Mouse (Mus musculus): ENCODE data around the gene Crlf2.

Gene Crlf2

DNA sequence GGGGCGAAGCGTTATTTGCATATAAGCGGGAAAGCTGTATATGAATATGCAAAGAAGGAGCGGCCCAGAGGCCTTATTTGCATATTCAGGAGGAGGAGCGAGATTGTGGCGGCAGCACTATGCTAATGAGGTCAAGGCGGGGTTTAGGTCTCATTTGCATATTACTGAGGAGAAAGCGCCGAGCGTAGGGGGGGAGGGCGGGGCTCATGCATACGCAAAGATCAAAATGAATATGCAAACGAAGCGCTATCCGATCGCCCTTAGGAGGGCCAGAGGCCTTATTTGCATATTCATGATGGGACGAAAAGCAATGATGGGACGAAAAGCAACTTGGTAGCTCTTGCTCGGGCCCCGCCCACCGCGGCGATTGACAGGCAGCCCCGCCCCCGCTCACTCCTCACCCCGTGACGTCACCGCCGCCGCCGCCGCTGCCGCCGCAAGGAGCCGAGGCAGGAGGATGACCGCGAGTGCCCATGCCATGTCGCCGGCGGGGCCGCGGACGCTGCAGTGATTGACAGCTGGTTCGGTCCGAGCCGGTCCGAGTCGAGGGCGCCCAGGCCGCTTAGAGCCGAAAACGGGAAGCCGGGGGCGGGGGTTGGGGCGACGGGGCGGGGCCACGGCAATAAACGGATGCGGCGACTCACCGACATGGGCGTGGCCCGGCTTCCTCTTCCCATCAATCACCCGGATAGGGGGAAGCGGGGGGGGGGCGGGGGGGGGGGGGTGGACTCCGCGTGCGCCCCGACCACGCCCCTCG lies at the start of gene Crlf2:
Crlf2 (minus strand) TSS at position 590 of the 757 bp plus-strand sequence.
- peak; percentile 89 to 95 for DNase-seq (ENCODE audit: low spot score in 2 of 2)

DNA sequence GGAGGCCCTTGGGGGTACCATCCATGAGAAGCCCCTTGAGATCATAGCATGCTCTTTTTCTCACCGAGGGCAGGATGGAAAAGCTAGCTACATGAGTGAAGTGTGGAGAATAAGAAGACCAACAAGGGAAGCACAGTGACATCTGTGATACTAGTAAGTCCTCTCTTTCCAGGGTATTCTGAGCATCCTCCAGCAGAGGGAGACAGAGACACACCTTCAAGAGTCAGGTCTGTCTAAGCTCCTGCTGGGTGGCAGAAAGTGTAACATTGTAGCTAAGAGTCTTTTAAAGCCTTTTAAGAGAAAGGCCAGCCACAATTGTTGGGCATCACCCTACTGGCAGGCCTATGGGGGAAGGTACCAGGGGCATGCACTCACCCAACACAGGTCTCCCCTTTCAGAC lies 43.8 kb upstream of the Crlf2 start:
- DNase-seq (ENCODE audit: low spot score in 2 of 2): no peak

DNA sequence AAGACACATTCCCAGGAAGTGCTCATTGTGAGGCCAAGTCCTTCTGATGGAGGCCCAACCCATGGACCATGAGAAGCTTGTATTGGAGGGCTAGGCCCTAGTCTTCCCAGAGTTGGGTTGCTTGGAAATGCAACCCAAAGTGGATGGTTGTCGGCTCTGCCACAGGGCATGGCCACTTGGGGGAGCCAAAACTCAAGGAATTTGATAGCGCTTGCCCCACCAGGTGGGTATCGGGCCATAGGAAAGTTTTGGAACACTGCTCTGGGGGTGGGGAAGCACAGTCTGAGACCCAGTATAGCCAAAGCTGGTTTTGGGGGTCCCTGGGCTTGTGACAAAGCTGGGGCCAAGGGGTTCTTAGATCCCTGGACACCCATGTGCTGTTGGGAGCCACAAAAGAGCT lies 42.3 kb upstream of the Crlf2 start:
- DNase-seq (ENCODE audit: low spot score in 2 of 2): no peak

DNA sequence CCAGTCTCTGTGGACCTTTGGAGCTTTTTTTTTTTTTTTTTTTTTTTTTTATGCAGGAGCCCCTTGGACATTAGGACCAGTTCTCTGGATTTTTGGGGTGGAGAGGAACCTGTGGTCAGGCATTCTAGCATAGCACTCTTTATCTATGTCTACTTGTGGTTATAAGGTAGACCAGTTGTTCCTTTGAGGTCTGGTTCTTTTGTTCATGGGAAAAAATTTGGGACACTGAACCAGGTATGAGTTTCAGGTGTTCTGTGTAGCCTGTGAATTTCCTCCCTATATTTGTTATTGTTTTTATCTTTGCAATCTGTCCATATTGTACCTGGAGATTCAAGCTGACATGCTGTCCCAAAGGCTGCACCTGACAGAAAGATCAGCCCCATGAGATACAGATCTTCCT lies 40.1 kb upstream of the Crlf2 start:
- no peak for DNase-seq (ENCODE audit: low spot score in 2 of 2)

DNA sequence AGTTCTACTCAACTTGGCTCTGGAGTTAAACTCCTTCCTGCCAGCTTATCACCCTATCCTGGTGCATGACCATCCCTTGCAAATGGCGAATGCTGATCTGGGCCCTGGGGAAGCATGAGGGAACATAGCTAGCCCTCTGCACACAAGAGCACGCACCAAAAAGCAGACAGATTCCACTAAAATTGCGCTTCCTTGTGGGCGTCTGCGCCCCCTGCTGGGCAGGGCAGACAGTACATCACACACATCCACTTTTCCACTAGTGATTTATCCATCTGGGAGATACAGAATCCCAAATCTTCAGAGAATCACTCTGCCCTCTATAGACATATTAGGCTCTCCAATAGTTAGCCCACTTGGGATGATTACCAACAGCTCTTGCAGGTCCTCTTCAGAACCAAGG lies 37.9 kb upstream of the Crlf2 start:
- DNase-seq (ENCODE audit: low spot score in 2 of 2): no peak

DNA sequence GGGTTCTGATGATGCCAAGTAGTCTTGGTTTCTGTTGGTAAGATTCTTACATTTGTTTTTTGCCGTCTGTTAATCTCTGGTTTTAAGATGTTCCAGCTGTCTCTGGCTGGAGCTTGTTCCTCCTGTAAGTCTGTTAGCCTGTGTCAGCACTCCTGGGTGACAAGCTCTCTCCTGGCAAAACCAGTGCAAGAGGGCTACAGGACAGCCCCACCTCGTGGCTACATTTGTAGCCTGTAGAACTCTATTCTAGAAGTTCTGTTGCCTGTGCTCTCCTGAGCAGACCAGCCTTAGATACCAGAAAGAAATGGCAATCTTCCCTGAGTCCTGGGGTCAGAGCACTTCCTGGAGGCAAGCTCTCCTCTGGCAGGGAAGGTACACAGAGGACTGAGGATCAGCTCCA lies 4.0 kb upstream of the Crlf2 start:
- DNase-seq (ENCODE audit: low spot score in 2 of 2): no peak

DNA sequence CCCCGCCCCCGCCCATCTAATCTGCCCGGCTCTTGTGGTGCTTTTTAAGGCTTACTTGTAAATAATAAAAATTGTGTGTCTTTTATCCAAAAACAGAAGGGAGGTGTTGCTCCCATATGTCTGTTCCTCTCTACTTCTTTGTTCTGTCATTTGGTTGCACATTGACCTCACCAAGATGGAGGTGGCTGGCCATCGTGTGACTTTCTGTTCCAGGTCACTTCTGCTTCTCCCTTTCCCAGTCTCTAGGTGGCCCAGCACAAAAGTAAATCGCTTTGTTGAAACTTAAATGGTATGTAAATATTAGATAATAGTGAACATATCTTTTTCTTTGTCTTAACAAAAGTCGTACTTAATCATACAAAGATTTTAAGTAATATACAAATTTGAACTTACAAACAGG lies 398 bp upstream of the Crlf2 start:
- DNase-seq (ENCODE audit: low spot score in 2 of 2): no peak

DNA sequence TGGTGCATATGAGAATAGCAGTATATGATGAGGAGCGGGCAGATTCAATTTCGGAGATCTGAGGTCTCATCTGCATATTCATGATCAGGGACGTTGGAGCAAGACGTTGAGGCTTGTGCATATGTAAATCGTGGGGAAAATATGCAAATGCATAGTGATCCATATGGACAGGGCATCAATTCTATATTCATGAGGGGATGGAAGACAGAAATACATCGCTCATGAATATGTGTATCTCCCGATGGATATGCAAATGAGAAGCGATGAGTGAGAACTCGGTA lies 730 bp downstream of the Crlf2 start:
- no peak for DNase-seq (ENCODE audit: low spot score in 2 of 2)

DNA sequence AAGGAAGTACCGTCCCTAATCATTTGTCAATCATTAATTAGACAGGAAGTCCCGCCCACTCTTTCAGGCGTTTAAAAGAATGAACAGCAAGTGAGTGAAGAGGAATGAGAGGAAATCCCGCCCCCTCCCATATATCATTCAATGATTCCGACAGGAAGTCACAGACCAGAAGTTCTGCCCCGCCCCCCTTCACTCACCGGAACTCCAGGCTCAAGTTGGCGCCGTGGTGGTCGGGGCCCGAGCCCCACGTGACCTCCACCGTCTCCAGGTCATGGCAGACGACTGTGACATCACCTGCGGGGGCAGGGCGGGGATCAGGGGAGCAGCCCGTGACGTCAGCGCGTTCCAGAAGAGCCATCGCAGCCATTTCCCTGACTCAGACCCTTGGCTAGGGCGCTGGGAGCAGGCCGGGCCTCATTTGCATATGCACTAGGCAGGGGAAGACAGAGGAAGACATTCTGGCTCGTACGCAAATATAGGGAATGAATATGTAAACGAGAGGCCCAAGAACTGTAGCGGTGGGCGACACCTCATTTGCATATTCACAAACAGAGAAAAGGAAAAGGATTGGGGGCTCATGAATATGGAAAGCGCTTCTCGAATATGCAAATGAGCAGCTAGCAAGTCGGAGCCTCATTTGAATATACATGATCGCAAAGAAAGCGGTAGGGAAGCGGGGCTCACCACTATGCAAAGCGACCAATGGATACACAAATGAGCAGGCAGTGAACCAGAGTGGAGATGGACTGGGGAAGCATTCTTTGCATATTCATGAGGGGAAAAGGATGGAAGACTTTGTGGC lies 1.3 kb downstream of the Crlf2 start:
- peak; percentile 96 to 97 for DNase-seq (ENCODE audit: low spot score in 2 of 2)

DNA sequence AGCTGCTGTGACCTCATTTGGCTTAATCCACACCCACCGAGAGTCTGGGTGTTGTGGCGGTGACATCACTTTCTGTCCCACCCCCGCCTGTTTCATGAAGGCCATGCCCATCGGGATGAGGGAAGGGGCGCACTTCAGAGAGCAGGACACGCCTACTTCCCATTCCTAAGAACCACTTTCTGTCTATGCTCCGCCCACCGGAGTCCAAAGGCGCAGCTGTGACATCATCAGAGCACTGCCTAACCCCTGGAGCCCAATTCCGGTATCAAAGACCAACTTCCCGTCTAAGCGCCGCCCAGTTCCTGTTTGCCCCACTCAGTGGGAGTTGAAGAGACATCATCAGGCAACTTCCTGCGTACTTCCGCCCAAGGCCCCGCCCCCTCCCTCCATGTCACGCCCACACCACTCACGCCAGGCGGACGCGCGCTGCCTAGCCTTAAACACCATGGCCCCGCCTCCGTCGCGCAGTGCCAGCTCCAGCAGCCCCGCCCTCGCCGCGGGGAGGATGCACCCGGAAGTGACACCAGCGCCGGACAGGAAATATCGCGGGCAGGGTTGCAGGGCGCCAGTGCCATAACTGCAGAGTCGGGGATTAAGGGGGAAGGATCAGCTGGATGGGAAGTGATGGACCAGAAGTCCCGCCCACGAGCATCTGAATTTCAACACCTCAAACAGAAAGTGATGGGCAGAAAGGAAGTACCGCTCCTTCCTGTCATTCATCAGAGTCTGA lies 2.0 kb downstream of the Crlf2 start:
- peak; percentile 89 to 90 for DNase-seq (ENCODE audit: low spot score in 2 of 2)

DNA sequence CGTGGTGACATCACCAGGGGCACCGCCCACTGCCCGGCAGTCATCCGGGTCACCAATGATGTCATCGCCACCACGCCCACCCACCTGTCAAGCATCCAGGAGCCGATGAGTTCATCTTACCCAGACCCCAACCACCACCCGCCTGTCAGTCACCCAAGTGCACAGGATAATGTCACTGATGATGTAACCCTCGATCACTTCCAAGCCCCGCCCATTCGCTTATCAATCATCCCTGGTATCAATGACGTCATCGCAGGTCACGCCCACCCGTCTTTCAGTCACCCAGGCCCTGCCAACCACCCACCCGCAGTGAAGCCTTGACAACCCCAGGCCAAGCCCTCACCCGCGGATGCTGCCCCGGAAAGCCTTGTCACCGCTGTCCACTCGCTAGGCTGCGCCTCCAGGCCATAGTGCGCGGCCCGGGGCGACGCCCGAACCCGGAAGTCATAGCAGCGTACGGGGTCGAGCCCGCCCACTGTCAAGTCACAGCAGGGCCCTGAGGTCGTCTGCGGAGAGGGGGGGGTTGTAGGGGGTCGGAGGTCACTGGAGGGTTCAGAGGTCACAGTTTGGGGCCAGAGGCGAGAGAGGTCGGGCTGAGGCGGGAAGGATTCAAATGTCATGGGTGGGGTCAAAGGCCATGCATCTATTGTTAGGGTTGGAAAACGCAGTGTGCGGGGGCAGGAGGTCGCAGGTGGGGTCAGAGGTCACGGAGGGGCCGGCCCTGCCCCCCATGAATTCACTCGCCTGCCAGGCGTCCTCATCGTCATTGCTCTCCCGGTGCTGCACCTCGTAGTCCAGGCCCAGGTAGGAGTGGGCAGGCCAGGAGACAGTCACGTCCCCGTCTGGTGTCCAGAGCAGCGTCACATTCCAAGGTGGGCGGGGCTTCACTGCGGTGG lies 2.9 kb downstream of the Crlf2 start:
- peak in 1 of 2 experiments; percentile 10 for DNase-seq (ENCODE audit: low spot score in 2 of 2)

DNA sequence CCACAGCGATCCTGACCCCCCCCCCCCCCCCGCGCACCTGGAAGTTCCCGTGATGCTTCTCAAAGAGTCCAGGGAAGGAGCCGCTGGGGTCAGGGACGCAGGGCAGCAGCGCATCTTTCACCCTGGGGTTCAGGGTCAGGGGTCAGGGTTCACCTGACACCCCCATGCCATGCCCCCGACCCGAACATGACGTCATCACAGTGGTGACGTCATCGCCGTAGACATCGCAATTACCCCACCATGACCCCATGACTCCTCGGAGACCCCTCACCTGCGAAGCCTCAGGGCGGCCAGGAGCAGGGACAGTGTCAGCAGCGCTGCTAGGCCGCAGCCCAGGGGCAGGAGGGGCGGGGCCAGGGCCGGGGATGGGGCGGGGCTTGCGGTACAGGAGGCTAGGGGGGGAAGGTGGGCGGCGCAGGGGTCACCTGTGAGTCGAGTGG lies 3.5 kb downstream of the Crlf2 start:
- DNase-seq (ENCODE audit: low spot score in 2 of 2): no peak

DNA sequence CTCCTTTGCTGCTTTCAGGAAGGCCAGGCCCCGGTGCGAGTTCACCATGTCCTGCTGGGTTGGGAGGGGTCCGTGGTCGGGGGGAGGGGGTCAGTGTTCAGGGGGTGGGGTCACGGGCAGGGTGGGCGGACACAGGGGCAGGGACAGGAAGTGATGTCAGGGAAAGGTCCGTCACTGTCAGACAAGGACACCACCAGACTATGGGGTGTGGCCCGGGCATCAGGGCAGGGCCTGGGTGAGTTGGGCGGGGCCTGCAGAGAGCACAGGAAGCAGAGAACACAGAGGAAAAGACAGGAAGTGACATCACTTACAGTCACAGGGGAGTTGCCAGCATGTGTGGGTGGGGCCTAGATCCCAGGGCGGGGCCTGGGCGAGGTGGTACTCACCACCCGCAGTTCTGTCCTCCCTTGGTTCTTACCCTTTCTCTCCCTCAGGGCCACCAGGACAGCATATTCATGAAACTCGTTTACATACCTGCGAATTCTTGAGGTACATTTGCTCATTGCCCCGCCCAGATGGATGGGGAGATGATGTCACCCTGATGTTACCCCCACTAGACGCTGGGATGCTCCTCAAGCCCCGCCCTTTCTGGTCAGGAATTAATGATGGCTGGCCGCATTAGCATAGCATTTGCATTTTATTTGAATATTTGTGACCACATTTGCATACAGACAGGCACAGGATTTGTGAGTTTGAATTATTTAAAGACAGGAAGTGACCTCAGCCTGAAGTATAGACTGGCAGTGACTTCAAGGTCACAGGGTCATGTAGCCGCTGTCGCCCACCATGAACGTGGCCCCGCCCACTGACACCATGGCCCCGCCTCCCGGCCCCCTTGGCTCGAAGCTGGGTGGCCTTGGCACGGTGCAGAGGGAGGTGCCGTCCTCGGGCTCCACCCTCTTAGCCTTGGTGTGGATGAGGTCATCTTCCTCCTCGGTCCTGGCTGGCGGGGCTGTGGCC lies 4.4 kb downstream of the Crlf2 start:
- DNase-seq (ENCODE audit: low spot score in 2 of 2): no peak

DNA sequence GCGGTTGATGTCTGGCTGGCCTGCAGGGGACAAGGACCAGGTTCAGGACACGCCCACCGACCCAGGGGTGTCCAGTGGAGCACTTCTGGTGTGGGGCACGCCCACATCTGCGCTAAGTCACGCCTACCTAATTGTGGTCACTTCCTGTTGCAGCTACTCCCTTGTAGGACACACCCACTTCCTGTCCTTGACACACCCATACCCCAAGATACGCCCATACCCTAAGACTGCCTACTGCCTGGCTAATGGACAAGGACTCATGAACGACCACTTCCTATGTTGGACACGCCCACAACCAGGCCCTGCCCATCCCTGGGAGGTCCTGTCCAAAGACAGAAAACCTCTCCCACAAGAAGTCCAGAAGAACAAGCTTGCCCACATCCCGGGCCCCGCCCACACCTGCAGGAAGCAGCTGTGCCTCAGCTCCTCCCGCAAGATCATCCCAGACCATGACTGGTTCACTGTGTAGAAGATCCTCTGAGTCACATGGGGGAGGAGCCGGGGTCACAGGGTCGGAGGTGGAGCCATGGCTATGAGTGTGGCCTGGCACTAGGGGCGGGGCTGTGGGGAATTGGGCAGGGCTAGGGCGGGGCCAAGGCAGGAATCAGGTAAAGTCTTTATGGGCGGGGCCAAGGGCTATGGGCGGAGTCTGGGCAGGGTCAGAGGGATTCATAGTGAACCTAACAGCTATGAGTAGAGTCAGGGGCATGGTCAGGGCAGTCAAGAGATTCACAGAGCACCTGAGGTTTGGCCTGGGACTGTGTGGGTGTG lies 5.4 kb downstream of the Crlf2 start:
- no peak for DNase-seq (ENCODE audit: low spot score in 2 of 2)

DNA sequence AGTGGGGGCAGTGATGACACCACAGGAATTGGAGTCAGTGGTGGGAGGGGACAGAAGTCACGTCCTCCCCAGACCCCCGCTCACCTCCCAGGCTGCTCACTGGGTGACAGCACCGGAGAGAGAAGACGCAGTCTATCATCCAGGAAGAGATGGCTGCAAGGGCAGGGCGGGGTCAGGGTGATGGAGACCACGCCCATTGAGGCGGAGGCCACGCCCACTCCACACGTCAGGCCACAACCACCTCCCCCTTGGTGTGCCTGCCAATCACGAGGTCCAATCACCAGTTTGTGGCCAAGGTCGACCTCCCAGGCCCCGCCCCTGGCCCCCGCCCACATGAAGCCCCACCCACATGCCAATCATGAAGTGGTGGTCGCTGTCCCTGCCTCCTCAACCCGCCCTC lies 6.3 kb downstream of the Crlf2 start:
- DNase-seq (ENCODE audit: low spot score in 2 of 2): no peak

DNA sequence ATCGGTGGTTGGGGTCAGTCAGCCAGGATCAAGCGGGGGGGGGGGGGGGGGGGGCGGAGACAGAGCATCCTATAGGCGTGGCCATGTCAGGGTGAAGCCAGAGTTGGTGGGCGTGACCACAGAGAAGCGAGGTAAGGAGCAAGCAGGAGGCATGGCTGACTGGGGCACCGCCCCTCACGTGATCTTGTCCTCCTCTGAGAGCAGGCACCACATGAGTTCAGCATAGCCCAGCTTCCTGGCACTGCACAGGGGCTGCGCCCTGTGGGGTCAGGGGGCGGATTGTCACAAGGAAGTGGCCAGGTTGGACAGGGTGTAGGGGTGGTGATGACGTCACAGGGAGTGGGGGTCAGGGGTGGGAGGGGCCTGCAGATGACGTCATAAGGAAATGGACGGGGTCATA lies 6.7 kb downstream of the Crlf2 start:
- no peak for DNase-seq (ENCODE audit: low spot score in 2 of 2)

DNA sequence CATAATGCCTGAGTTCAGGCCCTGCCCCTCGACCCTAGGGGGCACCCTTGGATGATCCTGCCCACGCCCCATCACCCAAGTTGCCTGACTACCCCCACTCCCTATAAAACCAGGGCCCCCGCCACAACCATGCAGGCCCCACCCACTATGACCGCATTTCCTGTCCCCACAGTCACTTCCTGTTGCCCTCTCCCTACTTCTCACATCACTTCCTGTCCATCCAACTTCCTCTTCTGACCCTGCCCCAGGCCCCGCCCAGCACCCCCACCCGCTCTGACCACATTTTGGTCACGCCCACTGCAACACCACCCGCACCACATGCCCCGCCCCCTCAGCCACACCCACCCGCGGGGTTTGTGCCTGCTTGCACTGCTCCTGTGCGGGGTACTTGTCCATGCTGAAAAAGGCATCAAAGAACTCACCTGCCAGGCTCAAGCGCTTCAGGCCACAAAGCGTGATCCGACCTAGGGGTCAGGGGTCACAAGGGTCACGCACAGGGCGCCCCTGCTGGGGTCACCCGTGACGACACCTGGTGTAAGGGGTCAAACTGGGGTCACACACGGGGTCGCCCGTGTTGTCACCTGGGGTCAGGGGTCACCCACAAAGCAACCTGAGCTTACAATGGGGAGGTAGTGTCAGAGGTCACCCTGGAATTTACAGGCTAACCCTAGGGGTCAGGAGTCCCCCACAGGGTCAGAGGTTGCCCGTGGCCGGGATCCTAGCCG lies 7.6 kb downstream of the Crlf2 start:
- DNase-seq (ENCODE audit: low spot score in 2 of 2): no peak

DNA sequence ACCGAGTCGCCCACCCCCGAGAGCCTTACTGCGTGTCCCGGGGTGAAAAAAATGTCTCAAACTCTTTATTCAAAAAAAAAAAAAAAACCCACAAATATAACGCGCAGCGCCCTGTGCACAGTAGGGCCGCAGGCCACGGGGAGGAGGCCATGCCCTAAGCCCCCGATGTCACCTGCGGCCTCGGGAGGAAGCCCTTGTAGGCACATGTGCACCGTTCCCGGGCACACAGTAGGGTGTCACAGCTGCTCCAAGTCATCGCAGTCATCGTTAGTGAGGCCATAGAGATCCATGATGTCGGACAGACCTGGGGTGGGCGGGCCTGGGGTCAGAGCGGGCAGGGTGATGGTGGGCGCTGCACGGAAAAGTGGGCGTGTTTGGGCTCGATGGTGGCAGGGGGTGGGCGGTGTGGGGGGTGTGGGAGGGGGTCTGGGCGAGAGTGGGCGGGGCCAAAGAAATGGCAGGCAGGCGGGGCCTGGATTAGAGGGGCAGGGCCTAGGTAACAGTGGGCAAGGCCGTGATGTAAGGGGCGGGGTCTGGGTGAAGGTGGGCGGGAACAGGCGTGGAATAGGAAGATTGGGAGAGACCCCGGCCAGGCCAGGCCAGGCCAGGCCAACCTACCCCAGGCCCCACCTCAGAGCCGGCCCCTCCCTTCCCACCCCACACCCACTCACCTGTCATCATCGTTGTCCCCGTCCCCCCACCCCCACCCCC lies 8.4 kb downstream of the Crlf2 start:
- no peak for DNase-seq (ENCODE audit: low spot score in 2 of 2)
